Mouse (Mus musculus) CH12.LX (cell line): Measurements from ENCODE around the gene Rbbp7. TPM values are rescaled to one million over a fixed set of nuclear protein-coding genes. Genes with fewer than 3 reads are reported as not detected.

Experiments
- DNase-seq: peaks from one replicate; pipeline ENCODE4 v3.0.0-alpha.2; 2013; ENCODE audit errors: extremely low read depth
- H3K27ac ChIP-seq: 2 replicates; pipeline ENCODE4 v1.5.1; 2012; ENCODE audit warnings: low read depth, mild to moderate bottlenecking, control low read depth, moderate library complexity; ENCODE audit not compliant: insufficient read depth
- H3K27me3 ChIP-seq: replicated peaks from 2 replicates; pipeline ENCODE3; 2012; ENCODE audit warnings: inconsistent platforms
- H3K36me3 ChIP-seq, 2 experiments: replicated peaks in 1 of 2; 2 replicates each; pipeline versions ENCODE3 to v1.6.1; 2012; ENCODE audit warnings: inconsistent platforms in 1 of 2, low read length in 1 of 2, mild to moderate bottlenecking in 1 of 2, mixed read lengths in 1 of 2, moderate library complexity in 1 of 2; ENCODE audit not compliant: control insufficient read depth in 1 of 2, insufficient read depth in 1 of 2
- H3K4me1 ChIP-seq, 2 experiments: 2 replicates each; pipeline ENCODE4 v1.6.1; 2012; ENCODE audit warnings: inconsistent platforms in 1 of 2, moderate library complexity in 1 of 2; ENCODE audit not compliant: insufficient read depth in 2 of 2, control insufficient read depth in 1 of 2
- H3K4me2 ChIP-seq: 2 replicates; pipeline ENCODE4 v1.6.1; 2012; ENCODE audit warnings: low read depth, mild to moderate bottlenecking, control low read depth; ENCODE audit not compliant: poor library complexity, insufficient read depth, severe bottlenecking
- H3K4me3 ChIP-seq, 3 experiments: fragments of 150-350 bp in 1 of 3; sonication (generic) in 1 of 3; replicated peaks in 1 of 3; 2 replicates each; pipeline versions ENCODE3 to v1.5.1; 2011 to 2012; ENCODE audit warnings: low read depth in 2 of 3, low read length in 2 of 3, mild to moderate bottlenecking in 2 of 3, moderate library complexity in 2 of 3, control low read depth in 1 of 3, improper control_type of control experiment in 1 of 3, inconsistent platforms in 1 of 3, mixed read lengths in 1 of 3; ENCODE audit not compliant: poor library complexity in 1 of 3
- H3K79me2 ChIP-seq: replicated peaks from 2 replicates; pipeline ENCODE4 v1.6.1; 2012; ENCODE audit warnings: mild to moderate bottlenecking, moderate library complexity; ENCODE audit not compliant: control insufficient read depth, poor library complexity, insufficient read depth, severe bottlenecking; ENCODE audit errors: extremely low read depth
- H3K9ac ChIP-seq: 2 replicates; pipeline ENCODE4 v1.6.1; 2012; ENCODE audit warnings: low read depth, mild to moderate bottlenecking, control low read depth, moderate library complexity; ENCODE audit not compliant: insufficient read depth
- H3K9me3 ChIP-seq: replicated peaks from 2 replicates; pipeline ENCODE3; 2012; ENCODE audit warnings: low read length, inconsistent platforms, mixed read lengths
- BHLHE40 ChIP-seq: IDR thresholded peaks from 2 replicates; pipeline ENCODE4 v1.6.1; 2011; ENCODE audit warnings: mild to moderate bottlenecking, low read depth, low read length, improper control_type of control experiment
- CHD2 ChIP-seq: IDR thresholded peaks from 2 replicates; pipeline ENCODE4 v1.6.1; 2011; ENCODE audit warnings: low read length, improper control_type of control experiment
- E2F4 ChIP-seq: IDR thresholded peaks from 2 replicates; pipeline ENCODE4 v1.6.1; 2011; ENCODE audit warnings: low read depth, low read length, improper control_type of control experiment; ENCODE audit not compliant: insufficient replicate concordance
- ELF1 ChIP-seq: IDR thresholded peaks from 2 replicates; pipeline ENCODE4 v1.6.1; 2014; ENCODE audit warnings: low read depth, mild to moderate bottlenecking, inconsistent platforms, low read length, improper control_type of control experiment
- EP300 ChIP-seq: IDR thresholded peaks from 2 replicates; pipeline ENCODE4 v1.6.1; 2011; ENCODE audit warnings: low read length, improper control_type of control experiment
- ETS1 ChIP-seq: conservative IDR thresholded peaks from 2 replicates; pipeline ENCODE4 v1.6.1; 2012; ENCODE audit warnings: low read depth, mild to moderate bottlenecking, inconsistent platforms, low read length, improper control_type of control experiment, moderate library complexity
- GABPA ChIP-seq: IDR thresholded peaks from 2 replicates; pipeline ENCODE4 v1.6.1; 2012; ENCODE audit warnings: low read depth, low read length, improper control_type of control experiment, inconsistent platforms; ENCODE audit not compliant: insufficient replicate concordance
- HCFC1 ChIP-seq: IDR thresholded peaks from 2 replicates; pipeline ENCODE4 v1.6.1; 2012; ENCODE audit warnings: low read depth, mild to moderate bottlenecking, inconsistent platforms, low read length, improper control_type of control experiment
- IRF4 ChIP-seq: IDR thresholded peaks from 2 replicates; pipeline ENCODE4 v1.6.1; 2014; ENCODE audit warnings: low read depth, mild to moderate bottlenecking, inconsistent platforms, low read length, improper control_type of control experiment
- JUN ChIP-seq: IDR thresholded peaks from 2 replicates; pipeline ENCODE4 v1.6.1; 2011; ENCODE audit warnings: low read depth, mild to moderate bottlenecking, low read length, improper control_type of control experiment, moderate library complexity; ENCODE audit not compliant: insufficient read depth
- JUND ChIP-seq: conservative IDR thresholded peaks from 2 replicates; pipeline ENCODE4 v1.6.1; 2011; ENCODE audit warnings: low read depth, low read length, improper control_type of control experiment
- MAFK ChIP-seq: IDR thresholded peaks from 2 replicates; pipeline ENCODE4 v1.6.1; 2011; ENCODE audit warnings: low read length, improper control_type of control experiment; ENCODE audit not compliant: insufficient replicate concordance
- MAX ChIP-seq: IDR thresholded peaks from 2 replicates; pipeline ENCODE4 v1.6.1; 2011; ENCODE audit warnings: low read length, improper control_type of control experiment
- MAZ ChIP-seq: IDR thresholded peaks from 2 replicates; pipeline ENCODE4 v1.6.1; 2012; ENCODE audit warnings: low read depth, mild to moderate bottlenecking, inconsistent platforms, low read length, improper control_type of control experiment, moderate library complexity
- MEF2A ChIP-seq: IDR thresholded peaks from 2 replicates; pipeline ENCODE4 v1.6.1; 2014; ENCODE audit warnings: low read depth, mild to moderate bottlenecking, inconsistent platforms, low read length, improper control_type of control experiment, borderline replicate concordance
- MYC ChIP-seq: IDR thresholded peaks from 2 replicates; pipeline ENCODE4 v1.6.1; 2011; ENCODE audit warnings: low read depth, mild to moderate bottlenecking, improper control_type of control experiment, low read length
- NELFE ChIP-seq: IDR thresholded peaks from 2 replicates; pipeline ENCODE4 v1.6.1; 2011; ENCODE audit warnings: low read depth, low read length, improper control_type of control experiment
- NRF1 ChIP-seq: IDR thresholded peaks from 2 replicates; pipeline ENCODE4 v1.6.1; 2014; ENCODE audit warnings: low read depth, mild to moderate bottlenecking, inconsistent platforms, low read length, improper control_type of control experiment, moderate library complexity
- PAX5 ChIP-seq: IDR thresholded peaks from 2 replicates; pipeline ENCODE4 v1.6.1; 2012; ENCODE audit warnings: low read length, inconsistent platforms, mixed read lengths
- POLR2AphosphoS2 ChIP-seq: IDR thresholded peaks from 2 replicates; pipeline ENCODE4 v1.6.1; 2011; ENCODE audit warnings: low read depth, low read length, improper control_type of control experiment
- SIN3A ChIP-seq: IDR thresholded peaks from 2 replicates; pipeline ENCODE4 v1.6.1; 2012; ENCODE audit warnings: low read length, improper control_type of control experiment, inconsistent platforms
- SMC3 ChIP-seq: IDR thresholded peaks from 2 replicates; pipeline ENCODE4 v1.6.1; 2011; ENCODE audit warnings: low read depth, low read length, improper control_type of control experiment
- TCF12 ChIP-seq: IDR thresholded peaks from 2 replicates; pipeline ENCODE4 v1.6.1; 2014; ENCODE audit warnings: low read depth, mild to moderate bottlenecking, inconsistent platforms, low read length, improper control_type of control experiment
- USF1 ChIP-seq: IDR thresholded peaks from 2 replicates; pipeline ENCODE4 v1.6.1; 2014; ENCODE audit warnings: low read depth, mild to moderate bottlenecking, inconsistent platforms, low read length, improper control_type of control experiment
- USF2 ChIP-seq: conservative IDR thresholded peaks from 2 replicates; pipeline ENCODE4 v1.6.1; 2011; ENCODE audit warnings: low read depth, low read length, improper control_type of control experiment
- ZC3H11A ChIP-seq: IDR thresholded peaks from 2 replicates; pipeline ENCODE4 v1.6.1; 2012; ENCODE audit warnings: low read depth, mild to moderate bottlenecking, inconsistent platforms, low read length, improper control_type of control experiment
- ZKSCAN1 ChIP-seq: IDR thresholded peaks from 2 replicates; pipeline ENCODE4 v1.6.1; 2012; ENCODE audit warnings: low read depth, inconsistent platforms, low read length, improper control_type of control experiment, borderline replicate concordance
- ZMIZ1 ChIP-seq: IDR thresholded peaks from 2 replicates; pipeline ENCODE4 v1.6.1; 2012; ENCODE audit warnings: low read depth, mild to moderate bottlenecking, inconsistent platforms, low read length, improper control_type of control experiment
- ZNF384 ChIP-seq: IDR thresholded peaks from 2 replicates; pipeline ENCODE4 v1.6.1; 2012; ENCODE audit warnings: low read depth, low read length, improper control_type of control experiment, inconsistent platforms
- dilution Hi-C: fragments of 300-500 bp; cut with MboI; formaldehyde crosslinking; loops from 2 replicates; pipeline ENCODE4 v1.14.3; 2020; ENCODE audit warnings: low sequenced_read_pairs; ENCODE audit not compliant: extremely low pct_unique_long_range_greater_than_20kb, extremely low pct_ligation_motif_present
- in situ Hi-C: fragments of 300-500 bp; cut with MboI; formaldehyde crosslinking; loops from 3 replicates; pipeline ENCODE4 v1.14.3; 2019; ENCODE audit warnings: low sequenced_read_pairs, low pct_ligation_motif_present, low pct_unique_long_range_greater_than_20kb, mixed read lengths
- polyA plus RNA-seq: library from polyadenylated mRNA; unstranded; fragments of >175 nt; gene quantifications from 2 replicates; pipeline ENCODE4 v1.2.1, GENCODE M21; 2012; ENCODE audit warnings: low read depth; ENCODE audit not compliant: insufficient read length
- total RNA-seq, 2 experiments: library from RNA; depleted of rRNA; stranded (reverse); fragments of 300-350 nt in 1 of 2; fragments of >200 nt in 1 of 2; gene quantifications; 2 replicates each; pipeline ENCODE4 v1.2.3; 2012 to 2014

Rbbp7 gene
- total and polyA plus RNA-seq, 3 experiments: 338 to 651 (median 577) TPM

- H3K79me2 ChIP-seq: no peaks in the 10 kb centered on the region
- no peak overlapping the region for H3K27ac ChIP-seq
- no peak overlapping the region for H3K4me2 ChIP-seq
- TF ChIP-seq GABPA: no peak
- no peak for TF ChIP-seq ZC3H11A
- TF ChIP-seq USF1: no peak
- TF ChIP-seq ZMIZ1: no peak
- TF ChIP-seq HCFC1: no peak
- no peak for TF ChIP-seq IRF4
- TF ChIP-seq SMC3: no peak
- TF ChIP-seq NELFE: no peak
- no peak for TF ChIP-seq USF2
- no peak for TF ChIP-seq ELF1
- TF ChIP-seq JUN: no peak
- no peak for TF ChIP-seq POLR2AphosphoS2
- no peak for TF ChIP-seq PAX5
- TF ChIP-seq TCF12: no peak
- no peak for TF ChIP-seq ZNF384
- TF ChIP-seq E2F4: no peak
- TF ChIP-seq BHLHE40: no peak
- no peak for TF ChIP-seq ETS1
- TF ChIP-seq CHD2: no peak
- H3K9me3 ChIP-seq: no peaks in the 10 kb centered on the region
- dilution Hi-C loops: no loop called here
- no peaks in the 10 kb centered on the region for H3K36me3 ChIP-seq
- peaks cover 0 to 3% of the 10 kb centered on the region in 2 experiments; a peak in 2 of 4 replicates for H3K4me1 ChIP-seq
- DNase-seq: no peak
- H3K4me3 ChIP-seq: no peak overlapping the region
- no peak overlapping the region for H3K9ac ChIP-seq
- in situ Hi-C loops: no loop called here
- H3K27me3 ChIP-seq: no peaks in the 10 kb centered on the region
Measured at GRCm38 (mm10) chrX:162752418-162752817, 7.8 kb upstream of the Rbbp7 start.

- DNase-seq: no peak
- Histone ChIP-seq H3K9ac (no peak overlapping the region), H3K36me3 (no peaks in the 10 kb centered on the region), H3K4me3 (no peak overlapping the region), H3K9me3 (no peaks in the 10 kb centered on the region), H3K27me3 (no peaks in the 10 kb centered on the region), H3K4me1 (peaks cover 0 to 8% of the 10 kb centered on the region in 2 experiments; a peak in 2 of 4 replicates), H3K79me2 (no peaks in the 10 kb centered on the region), H3K4me2 (no peak overlapping the region), H3K27ac (no peak overlapping the region)
- in situ Hi-C loops: no loop called here
- TF ChIP-seq NRF1 (no peak), MAZ (no peak), PAX5 (no peak), ZKSCAN1 (no peak), JUND (no peak), EP300 (no peak), MEF2A (no peak), ZNF384 (no peak), USF2 (no peak), SIN3A (no peak), GABPA (no peak), USF1 (no peak), SMC3 (no peak), MYC (no peak), BHLHE40 (no peak), MAX (no peak), MAFK (no peak), E2F4 (no peak), ELF1 (no peak), POLR2AphosphoS2 (no peak)
- dilution Hi-C loops: no loop called here
Measured at GRCm38 (mm10) chrX:162754314-162754713, 5.9 kb upstream of the Rbbp7 start.
